Mouse (Mus musculus) thymus, adult 2 months (tissue): ENCODE measurements around the gene Disp3. TPM values are rescaled to one million over a fixed set of nuclear protein-coding genes. Genes with fewer than 3 reads are reported as not detected.

Experiments used
- DNase-seq: peaks from one replicate; pipeline ENCODE4 v3.0.0; 2021
- H3K27ac ChIP-seq: fragments of 200-500 bp; 2 replicates; pipeline ENCODE4 v1.5.1; 2012; ENCODE audit warnings: low read length, control low read depth; ENCODE audit not compliant: control insufficient read depth, insufficient read depth
- H3K27me3 ChIP-seq: fragments of 200-500 bp; 2 replicates; pipeline ENCODE4 v1.6.1; 2012; ENCODE audit warnings: mild to moderate bottlenecking, low read length, moderate library complexity, mixed read lengths; ENCODE audit not compliant: control insufficient read depth, insufficient read depth
- H3K36me3 ChIP-seq: fragments of 200-500 bp; 2 replicates; pipeline ENCODE4 v1.6.1; 2012; ENCODE audit warnings: mild to moderate bottlenecking, low read length, moderate library complexity; ENCODE audit not compliant: control insufficient read depth, insufficient read depth
- H3K4me1 ChIP-seq: fragments of 200-500 bp; replicated peaks from 2 replicates; pipeline ENCODE4 v1.6.1; 2012; ENCODE audit warnings: low read length; ENCODE audit not compliant: control insufficient read depth, insufficient read depth
- H3K4me3 ChIP-seq: fragments of 200-500 bp; 2 replicates; pipeline ENCODE4 v1.5.1; 2012; ENCODE audit warnings: mild to moderate bottlenecking, low read length, control low read depth, moderate library complexity; ENCODE audit not compliant: control insufficient read depth, insufficient read depth
- CTCF ChIP-seq: fragments of 200-500 bp; IDR thresholded peaks from 2 replicates; pipeline ENCODE4 v1.5.1; 2012; ENCODE audit warnings: mild to moderate bottlenecking, control low read depth, low read length, moderate library complexity, borderline replicate concordance; ENCODE audit not compliant: control insufficient read depth, poor library complexity, insufficient read depth; ENCODE audit errors: extremely low read depth
- POLR2A ChIP-seq: fragments of 200-500 bp; IDR thresholded peaks from 2 replicates; pipeline ENCODE4 v1.6.1; 2012; ENCODE audit warnings: mild to moderate bottlenecking, low read length, control low read depth, moderate library complexity; ENCODE audit not compliant: control insufficient read depth, poor library complexity, insufficient read depth; ENCODE audit errors: extremely low read depth
- WGBS: fragments of 180-500 bp; shearing (Covaris S2); methylation state at CpG from one replicate; pipeline ENCODE4 v1.1.7; 2018; 5-methylcytosine and 5-hydroxymethylcytosine counted together
- polyA plus RNA-seq: library from polyadenylated mRNA; depleted of rRNA; stranded (reverse); fragments of >200 nt; gene quantifications from 2 replicates; pipeline ENCODE4 v1.2.3, GENCODE M21; 2012

The Disp3 gene
- polyA plus RNA-seq, 1 experiment, result 0.26 TPM

DNA sequence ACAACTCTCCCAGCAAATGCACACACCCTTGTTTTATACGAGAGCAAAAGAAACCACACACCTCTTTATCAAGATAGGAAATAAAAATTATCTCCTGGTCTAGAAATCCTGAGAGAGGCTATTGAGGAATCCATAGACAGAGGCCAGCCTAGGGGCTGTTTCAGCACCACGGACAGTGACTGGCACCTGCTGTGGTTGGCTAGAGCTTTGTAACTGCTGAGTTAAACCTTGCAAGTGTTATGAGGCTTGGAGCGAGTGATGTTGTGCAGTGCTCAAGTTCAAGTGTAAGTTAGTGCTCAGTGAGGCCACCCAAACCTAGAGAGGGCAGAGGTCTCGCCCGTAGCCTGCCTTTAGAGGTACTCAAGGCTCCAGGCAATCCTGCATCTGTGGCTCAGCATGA is 5.6 kb upstream of the Disp3 start:
- Histone ChIP-seq H3K4me3 (no peak overlapping the region), H3K4me1 (no peaks in the 10 kb centered on the region), H3K27ac (no peak overlapping the region), H3K27me3 (no peaks in the 10 kb centered on the region), H3K36me3 (no peaks in the 10 kb centered on the region)
- DNase-seq, result peak; percentile 8
- WGBS, result 25% methylated on average over 5 of the region's 5 CpGs
- TF ChIP-seq POLR2A (no peak), CTCF (no peak)

DNA sequence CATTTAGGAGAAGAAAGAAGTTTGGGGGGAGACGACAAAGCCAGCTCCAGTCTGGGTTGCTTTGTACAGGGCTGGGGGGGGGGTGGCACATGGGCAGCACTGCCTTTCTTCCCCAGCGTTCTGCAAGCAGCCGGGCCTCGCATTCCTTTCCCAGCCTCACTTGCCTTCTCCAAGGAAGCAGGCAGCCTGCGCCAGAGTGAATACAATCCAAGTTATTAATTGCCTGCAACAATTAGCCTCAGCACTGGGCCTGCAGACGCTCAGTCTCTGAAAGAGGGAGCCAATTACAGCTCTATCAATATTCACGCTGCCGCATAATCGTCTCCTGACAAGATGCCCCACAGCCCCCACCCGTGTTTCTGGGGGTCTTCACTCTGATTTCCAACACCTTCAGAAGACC is 4.1 kb upstream of the Disp3 start:
- TF ChIP-seq POLR2A (no peak), CTCF (no peak)
- no peaks in the 10 kb centered on the region for H3K4me1 ChIP-seq
- DNase-seq, result no peak
- H3K27ac ChIP-seq, result no peak overlapping the region
- WGBS, result 81% methylated on average over 10 of the region's 10 CpGs
- no peak overlapping the region for H3K4me3 ChIP-seq
- H3K27me3 ChIP-seq, result peaks cover 6% of the 10 kb centered on the region
- H3K36me3 ChIP-seq, result no peaks in the 10 kb centered on the region

- 83% methylated on average over 2 of the region's 2 CpGs for WGBS
Observed at GRCm38 (mm10) chr4:148291080-148291479, 3.3 kb upstream of the Disp3 start.

GRCm38 (mm10) chr4:148288055-148288549 is 337 bp upstream of the Disp3 start:
- Histone ChIP-seq H3K36me3 (no peaks in the 10 kb centered on the region), H3K27me3 (peaks cover 6% of the 10 kb centered on the region), H3K27ac (no peak overlapping the region), H3K4me1 (no peaks in the 10 kb centered on the region), H3K4me3 (no peak overlapping the region)
- TF ChIP-seq POLR2A, result no peak
- TF ChIP-seq CTCF, result peak; percentile 79
- WGBS, result 8% methylated on average over 32 of the region's 32 CpGs
- DNase-seq, result peak; percentile 43

More at GRCm38 (mm10) chr4:148291080-148291479, 3.3 kb upstream of the Disp3 start:
- Histone ChIP-seq H3K36me3 (no peaks in the 10 kb centered on the region), H3K4me1 (no peaks in the 10 kb centered on the region), H3K4me3 (no peak overlapping the region), H3K27ac (no peak overlapping the region), H3K27me3 (peaks cover 6% of the 10 kb centered on the region)
- DNase-seq, result no peak
- no peak for TF ChIP-seq CTCF

DNA sequence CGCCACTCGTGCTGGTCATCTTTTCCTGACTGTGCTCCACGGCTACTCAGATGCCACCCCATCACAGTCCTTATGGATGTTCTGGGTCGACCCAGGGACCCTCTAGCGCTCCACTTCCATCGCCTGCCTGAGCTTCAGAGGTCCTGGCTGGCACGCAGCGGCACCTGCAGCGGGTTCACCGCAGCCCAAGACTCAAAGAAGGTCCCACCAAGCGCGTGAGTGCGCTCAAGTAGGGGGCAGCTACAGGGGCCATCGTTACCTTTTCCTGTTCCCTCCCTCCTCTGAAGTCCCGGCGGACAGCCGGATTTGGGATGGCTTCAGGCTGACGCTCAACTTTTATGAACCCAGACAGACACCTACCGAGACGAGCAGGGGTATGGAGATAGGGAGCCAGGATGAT is 724 bp downstream of the Disp3 start:
- Histone ChIP-seq H3K4me3 (no peak overlapping the region), H3K4me1 (no peaks in the 10 kb centered on the region), H3K36me3 (no peaks in the 10 kb centered on the region), H3K27ac (no peak overlapping the region), H3K27me3 (peaks cover 6% of the 10 kb centered on the region)
- no peak for TF ChIP-seq CTCF
- TF ChIP-seq POLR2A, result no peak
- 7% methylated on average over 20 of the region's 20 CpGs for WGBS
- DNase-seq, result no peak

DNA sequence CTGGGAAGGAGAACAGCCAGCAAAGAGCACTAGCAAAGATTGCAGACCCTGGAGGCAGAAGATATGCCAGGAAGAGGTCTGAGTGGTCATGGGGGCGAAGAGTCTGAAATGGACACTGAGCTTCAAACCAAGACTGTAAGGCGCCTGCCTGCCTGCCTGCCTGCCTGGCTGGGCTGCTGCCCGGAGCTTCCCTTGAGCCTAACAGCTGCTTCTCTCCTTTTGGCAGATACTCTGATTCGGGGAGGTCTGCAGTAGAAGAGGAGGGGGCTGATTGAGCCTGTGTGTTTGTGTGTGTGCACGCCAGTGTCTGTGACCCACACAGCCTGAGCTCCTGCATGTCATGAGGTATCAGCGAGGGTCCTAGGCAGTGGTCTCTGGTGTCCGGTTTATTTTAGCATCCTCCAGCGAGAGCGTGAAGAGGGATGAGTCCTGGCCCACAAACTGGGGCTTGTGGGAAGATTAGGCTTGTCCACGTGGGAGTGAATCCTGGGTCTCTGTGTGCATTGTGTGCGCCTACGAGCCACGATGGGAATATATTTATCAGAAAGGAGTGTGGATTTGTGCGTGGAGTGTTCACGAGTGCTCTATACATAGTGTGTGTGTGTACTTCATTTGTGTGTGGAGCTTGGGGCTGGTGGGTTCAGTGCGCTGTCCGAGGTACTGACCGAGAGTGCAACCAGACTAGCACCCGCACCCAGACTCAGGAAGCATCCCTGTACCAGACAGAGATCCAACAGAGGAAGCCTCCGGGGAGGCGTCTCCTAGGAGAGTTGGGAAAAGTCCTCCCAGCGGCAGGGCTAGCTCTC is 1.3 kb downstream of the Disp3 start:
- no peaks in the 10 kb centered on the region for H3K36me3 ChIP-seq
- TF ChIP-seq CTCF (no peak), POLR2A (no peak)
- H3K27me3 ChIP-seq, result peaks cover 6% of the 10 kb centered on the region
- DNase-seq, result no peak
- no peak overlapping the region for H3K4me3 ChIP-seq
- H3K4me1 ChIP-seq, result no peaks in the 10 kb centered on the region
- WGBS, result 27% methylated on average over 22 of the region's 22 CpGs
- H3K27ac ChIP-seq, result no peak overlapping the region
